Mouse (Mus musculus) frontal cortex, adult (tissue): ENCODE measurements around the gene Srsf3.
"Not testable (repeated sequence)": the region's sequence is repeated elsewhere in the genome, so short reads cannot be mapped to it uniquely, and the experiment has no call there.

Experiments used
- ATAC-seq: cut with Nextera tagmentation; 2 replicates; pipeline ENCODE4 v1.9.2; 2017; ENCODE audit warnings: mild to moderate bottlenecking, moderate library complexity, mixed read lengths; ENCODE audit not compliant: low TSS enrichment

Srsf3 gene

DNA sequence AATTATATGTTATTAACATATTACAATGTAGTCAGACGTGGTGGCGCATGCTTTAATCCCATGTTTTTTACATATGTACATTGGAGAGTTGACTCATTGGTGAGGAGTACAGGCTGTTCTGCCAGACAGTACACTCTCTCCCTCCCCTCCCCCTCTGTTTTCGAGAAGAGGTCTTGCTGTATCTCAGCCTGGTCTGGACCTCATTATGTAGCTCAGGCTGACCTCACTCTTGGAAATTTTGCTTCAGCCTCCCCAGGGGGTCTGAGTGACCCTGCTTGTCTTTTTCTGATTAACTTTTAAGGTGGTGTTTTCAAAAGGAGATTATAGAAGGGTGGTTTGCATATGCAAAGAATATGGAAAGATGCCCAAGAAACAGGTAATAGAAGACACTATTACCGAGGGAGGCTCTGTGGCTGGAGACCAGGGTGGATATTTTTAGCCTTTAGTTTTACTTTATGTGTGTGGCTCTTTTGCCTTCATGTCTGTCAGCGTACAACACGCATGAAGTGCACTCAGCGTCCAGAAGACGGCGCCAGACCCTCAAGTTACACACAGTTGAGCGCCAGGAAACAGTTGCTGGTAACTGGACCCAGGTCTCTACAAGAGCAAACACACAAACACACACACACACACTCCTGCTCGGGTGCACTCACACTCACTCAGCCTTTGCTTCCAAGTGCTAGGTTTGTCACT is 14.0 kb upstream of the Srsf3 start:
- ATAC-seq = no peak

DNA sequence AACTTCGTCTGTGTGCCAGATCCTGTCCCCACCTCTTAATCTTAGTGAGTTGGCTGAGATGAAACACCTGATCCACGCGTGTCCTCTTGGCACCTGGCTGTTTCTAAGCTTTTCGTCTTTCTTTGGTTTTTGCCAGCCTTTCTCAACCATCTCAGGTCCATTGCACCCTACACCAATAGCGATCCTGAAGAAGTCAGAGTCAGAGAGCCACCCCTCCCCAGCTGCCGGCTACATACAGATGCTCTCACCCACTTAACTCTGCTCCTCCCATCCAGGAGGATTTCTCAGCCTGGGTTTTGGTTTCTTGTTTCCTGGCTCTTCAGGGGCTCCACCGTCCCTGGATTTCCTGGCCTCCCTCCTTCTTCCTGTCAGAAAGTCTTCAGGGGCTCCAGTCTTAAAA is 13.0 kb upstream of the Srsf3 start:
- no peak for ATAC-seq

DNA sequence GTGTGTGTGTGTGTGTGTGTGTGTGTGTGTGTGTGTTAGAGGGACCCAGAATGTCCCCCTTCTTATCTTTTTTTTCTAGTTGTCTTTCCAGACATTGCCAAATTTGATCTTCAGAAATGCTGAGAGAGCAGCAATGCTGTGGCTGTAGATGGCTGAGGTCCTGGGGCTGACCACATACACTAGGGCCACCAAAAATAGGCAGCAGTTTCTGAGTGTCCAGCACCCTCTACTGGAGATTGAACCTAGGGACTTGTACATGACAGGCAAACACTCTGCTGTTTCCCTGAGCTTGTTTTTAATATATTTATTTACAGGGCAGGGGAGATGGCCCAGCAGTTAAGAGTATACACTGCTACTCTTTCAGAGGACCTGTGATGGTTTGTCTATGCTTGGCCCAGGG is 12.0 kb upstream of the Srsf3 start:
- ATAC-seq = no peak

DNA sequence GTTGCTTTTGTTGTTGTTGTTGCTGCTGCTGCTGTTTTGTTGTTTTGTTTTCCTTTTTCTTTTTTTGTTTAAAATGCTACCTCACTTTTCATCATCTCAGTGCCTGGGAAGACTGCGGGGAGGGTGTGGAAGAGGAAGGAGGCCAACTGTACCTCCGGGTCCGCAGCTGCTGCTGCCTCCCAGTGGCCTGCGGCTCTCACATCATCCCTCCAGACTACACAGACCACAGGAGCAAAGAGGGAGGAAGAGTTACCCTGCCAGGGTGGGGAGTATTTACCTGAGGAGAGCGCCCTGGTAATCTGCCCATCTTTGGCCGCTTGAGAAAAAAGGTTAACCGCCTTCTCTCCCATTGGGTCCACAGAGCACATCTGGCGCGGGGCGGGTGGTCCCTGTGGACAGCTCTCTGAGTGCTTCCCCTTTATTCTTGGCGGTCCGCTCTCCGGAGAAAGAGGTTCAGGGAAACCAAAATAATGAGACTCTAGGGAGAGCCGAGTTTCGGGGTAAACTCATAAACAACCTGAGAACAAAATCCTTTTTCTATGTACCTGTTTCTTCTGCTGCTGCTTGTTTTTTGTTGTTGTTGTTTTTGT is 10.1 kb upstream of the Srsf3 start:
- ATAC-seq = peak; percentile 74

DNA sequence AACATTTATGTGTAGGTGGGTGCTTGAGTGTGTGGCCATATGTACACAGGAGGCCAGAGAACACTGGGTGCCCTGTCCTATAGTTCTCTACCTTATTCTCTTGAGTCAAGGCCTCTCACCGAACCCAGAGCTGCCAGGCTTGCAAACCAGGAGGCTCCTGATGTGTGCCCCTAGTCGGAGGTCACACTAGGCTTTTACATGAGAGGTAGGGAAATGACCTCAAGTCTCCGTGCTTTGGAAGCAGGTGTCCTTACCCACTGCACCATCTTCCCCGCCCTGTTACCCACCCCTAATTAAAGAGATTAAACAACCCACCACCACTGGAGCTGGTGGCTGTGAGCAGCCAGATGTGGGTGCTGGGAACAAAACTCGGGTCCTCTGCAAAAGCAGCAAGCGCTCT is 9.1 kb upstream of the Srsf3 start:
- no peak for ATAC-seq

DNA sequence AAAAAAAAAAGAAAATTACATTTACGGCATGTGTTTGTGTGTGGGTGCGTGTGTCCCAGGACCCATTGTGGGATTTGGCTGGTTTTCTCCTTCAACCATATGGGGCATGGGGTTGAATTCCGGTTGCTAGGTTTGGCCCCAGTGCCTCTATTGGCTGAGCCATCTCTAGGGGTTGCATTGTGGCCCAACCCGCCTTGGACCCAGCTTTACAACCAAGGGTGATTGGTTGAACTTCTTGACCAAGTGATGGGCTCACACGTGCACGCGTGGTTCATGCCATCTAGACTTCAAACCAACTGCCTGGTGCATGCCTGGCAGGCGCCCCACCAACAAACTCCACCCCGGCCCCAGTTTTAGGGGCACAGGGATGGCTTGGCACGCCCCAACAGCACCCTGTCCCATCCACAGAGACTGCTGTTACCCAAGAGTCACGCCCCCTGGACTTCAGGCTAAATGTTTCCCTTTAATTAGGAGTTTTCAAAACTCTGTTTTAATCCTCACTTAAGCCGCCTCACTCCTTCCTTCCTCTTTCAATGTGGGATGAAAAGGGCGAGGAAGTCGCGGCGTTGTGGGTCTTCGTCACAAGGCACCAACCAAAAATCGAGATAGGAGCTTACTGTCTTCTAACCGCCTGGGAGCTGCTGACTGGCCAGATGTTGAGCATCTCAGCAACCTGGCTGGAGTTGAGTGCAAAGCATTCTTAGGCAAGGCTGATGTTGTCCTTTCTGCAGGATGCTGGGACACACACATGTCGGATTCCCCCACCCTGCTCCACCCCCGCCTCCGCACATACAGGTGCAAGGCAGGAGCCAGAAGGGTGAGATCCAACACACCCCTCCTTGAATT is 8.2 kb upstream of the Srsf3 start:
- ATAC-seq = no peak

DNA sequence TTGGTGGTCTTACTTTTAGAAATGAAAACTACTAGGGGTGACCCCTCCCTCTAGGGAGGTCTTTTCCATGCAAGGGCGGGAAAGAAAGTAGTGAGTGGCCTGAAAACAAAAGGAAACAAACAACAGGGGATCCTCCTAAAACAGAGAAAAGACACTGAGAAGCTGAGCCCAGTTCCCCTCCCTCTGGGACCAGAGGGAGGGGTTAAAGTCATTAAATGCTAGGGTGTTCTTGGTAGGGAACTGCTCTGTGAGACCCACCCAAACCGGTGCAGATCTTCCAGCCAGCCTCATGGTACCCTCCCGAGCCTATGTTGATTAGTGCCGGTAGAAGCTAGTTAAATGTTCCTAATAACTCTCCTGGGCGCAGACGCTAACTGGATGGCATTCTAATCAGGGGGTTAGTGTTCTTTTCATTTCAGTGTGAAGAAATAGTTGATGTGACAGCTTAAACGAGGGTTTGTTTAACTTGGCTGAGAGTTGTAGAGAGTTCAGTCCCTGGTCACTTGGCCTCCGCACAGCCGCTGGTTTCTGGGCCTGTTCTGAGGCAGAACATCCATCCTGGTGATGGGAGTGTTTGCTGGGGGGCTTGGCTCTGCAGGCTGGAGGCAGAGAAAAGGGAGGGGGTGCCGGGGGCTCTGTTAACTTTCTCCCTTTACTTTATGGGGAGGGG is 7.4 kb upstream of the Srsf3 start:
- no peak for ATAC-seq

DNA sequence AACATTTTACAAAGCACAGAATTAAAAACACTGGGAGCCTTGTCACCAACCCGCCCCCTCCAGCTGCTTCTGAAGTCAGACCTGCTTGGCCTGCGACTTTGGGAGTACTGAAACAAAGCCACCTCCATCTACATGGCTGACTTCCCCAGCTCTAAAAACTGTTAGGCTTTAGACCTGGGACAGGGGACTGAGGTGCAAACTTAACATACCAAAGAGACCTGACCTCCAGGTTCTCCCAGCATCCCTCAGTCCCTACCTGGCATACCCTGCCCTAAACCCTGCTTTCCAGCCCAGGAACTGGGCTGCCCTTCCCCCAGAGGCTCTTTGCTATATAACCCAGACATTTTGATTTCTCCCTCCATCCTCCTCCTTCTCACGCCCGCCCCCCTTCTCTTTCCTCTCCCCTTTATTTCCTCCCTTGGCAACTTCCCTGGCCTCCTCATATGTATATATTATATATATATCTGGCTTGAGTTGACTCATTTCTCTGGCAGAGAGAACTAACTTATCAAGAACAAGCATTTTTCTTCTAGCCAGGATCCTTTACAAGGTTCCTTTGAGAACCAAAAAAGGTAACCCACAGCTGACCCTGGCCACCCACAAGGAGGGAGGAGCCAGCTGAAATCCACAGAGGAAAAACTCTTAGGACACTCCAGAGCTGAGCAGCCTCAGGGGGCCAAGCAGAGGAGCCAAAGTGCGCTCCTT is 5.6 kb upstream of the Srsf3 start:
- peak; percentile 72 for ATAC-seq

DNA sequence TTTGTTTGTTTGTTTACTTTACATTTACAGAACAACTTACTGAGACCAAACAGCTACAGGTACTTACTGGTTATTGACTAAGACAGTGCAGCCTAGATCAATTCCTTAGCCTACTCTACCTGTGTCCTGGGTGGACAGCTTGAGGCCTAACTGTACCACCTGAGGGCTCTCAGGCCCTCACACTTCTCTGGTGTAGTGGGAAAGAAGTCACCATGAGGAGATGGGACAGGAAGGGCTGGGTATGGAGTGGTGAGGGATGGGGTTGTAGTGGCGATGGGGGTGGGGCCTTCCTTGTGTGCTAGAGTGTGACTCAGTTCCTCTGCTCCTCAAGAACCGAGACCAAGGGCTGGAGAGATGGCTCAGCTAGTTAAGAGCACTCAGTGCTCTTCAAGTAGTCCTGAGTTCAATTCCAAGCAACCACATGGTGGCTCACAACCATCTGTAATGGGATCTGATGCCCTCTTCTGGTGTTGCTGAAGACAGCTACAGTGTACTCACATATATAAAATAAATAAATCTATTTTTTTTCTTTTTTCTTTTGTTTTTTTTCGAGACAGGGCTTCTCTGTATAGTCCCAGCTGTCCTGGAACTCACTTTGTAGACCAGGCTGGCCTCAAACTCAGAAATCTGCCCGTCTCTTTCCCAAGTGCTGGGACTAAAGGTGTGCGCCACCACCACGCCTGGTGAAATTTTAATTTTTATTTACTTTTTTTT is 1.9 kb upstream of the Srsf3 start:
- ATAC-seq = no peak

DNA sequence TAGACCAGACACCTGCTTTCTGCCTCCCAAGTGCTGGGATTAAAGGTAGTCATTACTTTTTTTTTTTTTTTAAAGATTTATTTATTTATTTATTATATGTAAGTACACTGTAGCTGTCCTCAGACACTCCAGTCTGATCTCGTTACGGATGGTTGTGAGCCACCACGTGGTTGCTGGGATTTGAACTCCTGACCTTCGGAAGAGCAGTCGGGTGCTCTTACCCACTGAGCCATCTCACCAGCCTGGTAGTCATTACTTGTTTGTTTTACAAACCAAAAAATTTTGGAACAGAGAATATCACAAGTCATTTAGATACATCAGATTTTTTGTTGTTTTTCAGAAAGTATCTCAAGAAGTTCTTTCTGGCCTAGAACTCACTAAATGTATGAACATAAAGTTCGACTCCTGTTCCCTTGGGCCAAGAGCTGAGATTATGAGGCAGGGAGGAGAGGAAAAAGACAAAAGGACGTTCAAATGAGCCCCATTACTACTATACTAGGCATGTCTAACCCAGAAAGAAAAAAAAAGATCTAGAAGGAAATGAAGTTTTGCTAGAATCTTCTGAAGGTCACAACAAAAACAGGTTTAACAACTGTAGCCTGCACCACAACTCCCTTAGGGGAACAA is 1.2 kb upstream of the Srsf3 start:
- ATAC-seq = not testable (repeated sequence)

DNA sequence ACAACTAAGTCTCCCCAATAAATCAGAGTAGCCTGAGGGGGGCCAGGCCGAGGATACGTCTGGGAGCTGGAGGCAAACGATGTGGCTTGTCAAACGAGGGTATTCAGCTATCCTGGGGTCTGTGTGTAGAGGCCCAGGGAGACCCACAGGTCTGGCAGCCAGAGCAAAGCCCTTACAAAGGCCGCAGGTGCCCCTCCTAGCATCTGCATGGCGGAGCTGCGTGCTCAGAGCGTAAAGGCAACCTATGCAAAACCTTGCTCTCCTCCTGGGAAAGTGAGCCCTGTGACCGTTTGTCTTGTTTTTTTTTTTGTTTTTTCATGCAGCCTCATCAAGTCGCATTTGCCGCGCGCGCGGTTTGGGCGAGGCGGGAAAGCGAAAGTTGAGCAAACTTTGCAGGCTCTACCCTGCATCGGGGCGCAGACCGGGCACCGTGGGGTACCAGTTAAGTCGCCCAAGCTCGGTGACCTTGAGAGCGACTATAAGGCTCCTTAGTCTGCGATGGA is 606 bp upstream of the Srsf3 start:
- 0 out of 2 replicates have a peak, but pooled peaks have one; percentile 3 for ATAC-seq

DNA sequence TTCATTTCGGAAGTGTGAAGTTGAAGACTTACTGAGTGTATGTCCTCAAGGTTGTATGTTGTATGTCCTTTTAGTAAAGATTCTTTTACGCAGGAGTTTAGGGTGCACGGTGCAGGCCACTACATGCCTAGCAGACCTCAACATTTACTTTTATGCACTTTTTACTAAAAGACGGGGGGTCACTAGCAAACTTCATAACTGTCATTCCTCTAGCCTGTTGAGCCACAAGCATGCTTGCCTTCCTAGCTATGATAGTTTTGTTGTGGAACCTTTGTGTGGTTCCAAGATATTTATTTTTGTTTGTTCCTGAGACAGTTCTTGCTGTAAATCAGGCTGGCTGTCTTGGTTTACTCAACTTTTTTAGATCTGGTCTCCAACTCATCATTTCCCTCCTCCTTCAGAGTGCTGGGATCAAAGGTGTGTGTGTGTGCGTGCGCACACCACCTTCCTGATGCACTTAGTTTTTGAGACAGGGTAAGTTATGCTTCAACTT is 1.2 kb downstream of the Srsf3 start:
- no peak for ATAC-seq

DNA sequence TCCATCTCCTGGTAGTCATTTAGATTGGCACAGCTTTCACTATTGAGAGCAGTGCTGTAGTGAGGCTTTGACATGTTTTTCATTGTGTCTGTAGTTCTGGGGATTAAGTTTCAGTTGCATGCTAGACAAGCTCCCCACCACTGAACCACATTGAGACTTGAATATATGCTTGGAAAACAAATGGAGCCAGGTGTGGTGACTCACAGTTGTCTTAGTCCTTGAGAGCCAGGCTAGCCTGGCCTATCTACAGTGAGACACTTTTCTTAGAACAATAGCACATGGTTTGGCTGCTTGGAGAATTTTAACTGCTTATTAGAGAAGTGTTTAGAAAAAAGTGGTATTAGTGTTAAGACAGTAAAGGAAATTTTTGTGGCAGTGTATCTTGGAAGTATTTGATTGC is 1.8 kb downstream of the Srsf3 start:
- ATAC-seq = no peak

DNA sequence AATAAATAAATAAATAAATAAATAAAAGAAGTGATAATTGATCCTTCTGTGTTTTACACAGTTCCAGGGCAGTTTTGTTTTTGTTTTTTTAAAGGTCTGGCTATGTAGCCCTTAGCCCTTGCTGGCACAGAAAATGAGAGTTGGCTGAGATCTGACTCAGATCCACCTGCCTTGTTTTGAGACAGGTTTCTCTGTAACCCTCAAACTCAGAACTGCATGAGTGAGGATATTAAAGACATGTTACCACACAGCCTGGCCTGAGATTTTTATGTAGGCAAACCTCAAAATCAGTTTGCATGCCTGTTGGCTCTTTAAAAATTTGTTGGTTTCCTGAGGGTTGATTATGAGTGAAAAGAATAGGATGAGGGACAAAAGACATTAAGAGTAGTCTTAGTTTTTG is 3.1 kb downstream of the Srsf3 start:
- no peak for ATAC-seq

DNA sequence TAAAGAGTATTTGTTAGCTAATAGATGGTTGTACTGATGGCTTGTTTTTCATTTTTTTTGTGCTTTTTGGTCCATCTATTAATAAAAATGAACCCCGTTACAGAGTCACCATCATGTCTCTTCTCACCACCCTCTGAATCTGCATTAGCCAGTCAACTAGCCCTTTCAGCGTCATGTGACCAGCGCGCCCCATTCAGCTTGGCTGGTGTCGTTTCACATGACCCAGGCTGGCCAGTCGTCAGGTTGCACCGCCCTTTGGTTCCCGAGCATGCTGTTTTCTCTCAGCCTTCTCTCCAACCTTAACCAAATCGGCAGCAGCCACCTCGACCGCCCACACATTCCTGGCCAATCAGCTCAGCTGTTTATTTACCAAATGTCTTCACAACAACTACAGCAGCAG is 6.9 kb downstream of the Srsf3 start:
- ATAC-seq = no peak

DNA sequence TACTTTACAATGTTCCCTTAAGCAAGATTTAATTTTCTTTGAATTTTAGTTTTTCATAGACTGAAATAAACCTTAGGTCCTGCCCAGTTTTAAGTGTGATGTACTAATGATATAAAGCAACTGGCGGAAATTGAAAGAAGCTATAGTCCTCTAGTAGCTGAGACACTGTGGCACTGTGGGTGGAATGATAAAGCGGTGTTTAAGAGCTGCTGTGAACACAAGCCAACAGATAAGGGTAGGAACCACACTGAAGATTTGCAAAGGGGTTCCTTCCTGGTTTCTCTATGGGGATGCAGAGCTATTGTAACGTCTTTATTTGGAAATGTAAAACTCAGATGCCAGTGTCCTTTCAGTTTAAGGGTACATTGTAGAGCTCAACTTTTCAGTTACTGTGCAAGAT is 9.2 kb downstream of the Srsf3 start:
- not testable (repeated sequence) for ATAC-seq

DNA sequence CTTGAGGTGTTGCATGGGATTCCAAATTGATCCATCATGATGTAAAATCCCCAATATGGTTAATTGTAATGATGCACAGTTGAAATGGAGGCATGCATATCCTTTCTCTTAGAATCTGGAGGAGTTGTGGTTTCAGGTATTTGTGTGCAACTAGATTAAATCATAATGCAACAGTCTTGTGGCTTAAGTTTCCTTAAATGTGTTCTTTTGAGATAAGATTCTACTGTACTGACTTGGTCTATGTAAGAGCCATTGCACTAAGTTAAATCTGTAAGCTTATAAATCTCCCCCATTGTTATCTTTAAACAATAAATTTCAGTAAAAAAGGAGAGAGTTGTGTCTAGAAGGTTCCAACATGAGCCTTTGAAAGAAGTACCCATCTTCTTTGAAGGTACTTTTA is 10.1 kb downstream of the Srsf3 start:
- no peak for ATAC-seq

DNA sequence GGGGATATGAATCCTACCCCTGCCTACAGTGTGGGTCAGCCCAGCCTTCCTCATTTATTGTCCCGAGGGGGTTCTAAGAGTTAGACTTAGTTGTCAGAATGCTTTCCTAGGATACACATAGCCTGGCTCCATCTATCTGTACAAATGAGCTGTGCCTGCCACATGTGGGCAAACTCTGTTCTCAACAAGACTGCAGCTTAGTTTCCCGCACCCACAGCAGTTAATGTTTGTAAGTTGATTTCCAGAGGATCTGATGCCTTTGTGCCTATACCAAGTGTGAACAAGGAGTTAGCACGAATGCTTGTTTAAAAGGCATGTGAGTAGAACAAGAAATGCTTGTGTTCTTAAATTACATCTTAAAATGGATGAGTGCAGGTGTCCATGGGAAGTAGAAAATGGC is 11.2 kb downstream of the Srsf3 start:
- no peak for ATAC-seq

DNA sequence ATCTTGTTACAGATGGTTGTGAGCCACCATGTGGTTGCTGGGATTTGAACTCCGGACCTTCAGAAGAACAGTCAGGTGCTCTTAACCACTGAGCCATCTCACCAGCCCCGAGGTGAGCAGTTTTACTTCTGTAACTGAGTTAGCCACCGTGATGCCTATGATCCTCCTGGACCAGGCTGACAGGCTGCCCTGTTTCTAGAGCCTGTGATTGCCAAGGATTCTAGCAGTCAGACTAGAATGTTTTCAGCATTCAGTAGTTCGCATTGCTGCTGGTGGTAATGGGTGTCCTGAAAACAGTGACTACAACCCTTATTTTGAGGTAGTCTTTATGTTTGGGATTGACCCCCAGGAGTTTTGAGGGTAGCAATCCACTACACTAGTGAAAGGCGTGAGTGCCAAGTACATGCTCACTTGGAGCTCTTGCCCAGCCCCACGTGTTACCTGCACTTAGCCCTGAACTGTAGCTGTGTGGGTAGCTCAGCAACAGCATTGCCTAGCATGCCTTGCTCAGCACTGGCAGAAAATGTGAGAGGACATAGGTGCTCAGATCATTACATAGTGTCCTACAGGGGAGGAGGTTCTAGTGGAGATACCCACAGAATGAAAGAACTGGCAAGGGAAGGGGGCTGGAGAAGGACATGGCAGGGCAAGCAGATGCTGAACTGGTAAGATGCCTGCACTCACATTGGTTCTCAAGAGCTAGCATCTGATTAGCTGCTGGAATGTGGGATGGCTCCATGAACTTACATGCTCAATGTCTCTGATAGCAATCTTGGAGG is 11.9 kb downstream of the Srsf3 start:
- no peak for ATAC-seq
